Mouse (Mus musculus): ENCODE measurements around the gene Spred3. TPM values are rescaled to one million over a fixed set of nuclear protein-coding genes. Genes with fewer than 3 reads are reported as not detected.
"Not testable (repeated sequence)": the region's sequence is repeated elsewhere in the genome, so short reads cannot be mapped to it uniquely, and the experiment has no call there.

Gene Spred3
- polyA plus RNA-seq, 1 experiment from 2014 or later: 4.1 TPM

GRCm38 (mm10) chr7:29139237-29139636 lies 31.0 kb downstream of the Spred3 start:
- not testable (repeated sequence) for H3K27ac ChIP-seq (replicated peaks); H3K4me3 ChIP-seq; H3K9me3 ChIP-seq (replicated peaks); H3K36me3 ChIP-seq; DNase-seq (ENCODE audit: low spot score)
- 87% methylated on average over 3 of the region's 4 CpGs for WGBS
- Histone ChIP-seq H3K4me1 (peaks cover 13% of the 10 kb centered on the region), H3K27me3 (ENCODE audit: low read depth, poor library complexity, severe bottlenecking) (peaks cover 23% of the 10 kb centered on the region)

- 47% methylated on average over 16 of the region's 16 CpGs for WGBS
- Histone ChIP-seq H3K27ac (replicated peaks) (no peak overlapping the region), H3K9me3 (replicated peaks) (no peaks in the 10 kb centered on the region), H3K36me3 (no peaks in the 10 kb centered on the region), H3K4me3 (no peak overlapping the region), H3K27me3 (ENCODE audit: low read depth, poor library complexity, severe bottlenecking) (peaks cover 30% of the 10 kb centered on the region), H3K4me1 (peaks cover 14% of the 10 kb centered on the region)
- DNase-seq (ENCODE audit: low spot score): no peak
Observed at GRCm38 (mm10) chr7:29137429-29137828, 32.8 kb downstream of the Spred3 start.

- peak within 1 kb of the TSS; percentile 51 for H3K4me3 ChIP-seq
- DNase-seq (ENCODE audit: low spot score): peak; percentile 32
- H3K9me3 ChIP-seq (replicated peaks): no peaks in the 10 kb centered on the region
- peak within 1 kb of the TSS; percentile 50; the same call in 1 of the 2 replicates for H3K27ac ChIP-seq (replicated peaks)
- no peaks in the 10 kb centered on the region for H3K36me3 ChIP-seq
- H3K4me1 ChIP-seq: peaks cover 14% of the 10 kb centered on the region
- 2% methylated on average over 12 of the region's 20 CpGs for WGBS
- H3K27me3 ChIP-seq (ENCODE audit: low read depth, poor library complexity, severe bottlenecking): peaks cover 30% of the 10 kb centered on the region
Observed at GRCm38 (mm10) chr7:29134693-29135386, 35.4 kb downstream of the Spred3 start, which contains the start of gene Rasgrp4. Gene Rasgrp4 (plus strand): TSS chr7:29134851.

DNA sequence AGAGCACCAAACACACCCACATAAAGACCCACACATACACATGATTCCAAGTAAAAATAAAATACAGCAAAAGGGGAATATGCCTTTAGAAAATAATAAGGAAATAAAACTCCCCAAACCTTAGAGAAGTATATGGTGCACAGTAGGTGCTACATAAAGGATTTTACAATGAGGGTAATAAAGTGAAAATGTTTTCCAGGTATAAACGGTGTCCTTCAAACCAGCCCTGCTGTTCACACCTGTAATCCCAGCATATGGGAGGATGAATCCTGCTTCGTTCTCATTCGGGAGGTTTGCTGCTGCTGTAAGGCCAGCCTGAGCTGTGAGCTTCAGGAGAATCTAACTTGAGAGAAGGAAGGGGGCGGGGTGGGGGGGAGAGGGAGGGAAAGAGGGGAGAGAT lies 36.0 kb downstream of the Spred3 start:
- Histone ChIP-seq H3K4me3 (peak overlapping the region; percentile 51), H3K27ac (replicated peaks) (no peak overlapping the region; the same call in 1 of the 2 replicates), H3K36me3 (no peaks in the 10 kb centered on the region), H3K9me3 (replicated peaks) (no peaks in the 10 kb centered on the region), H3K27me3 (ENCODE audit: low read depth, poor library complexity, severe bottlenecking) (peaks cover 30% of the 10 kb centered on the region), H3K4me1 (peaks cover 14% of the 10 kb centered on the region)
- 8% methylated on average over 4 of the region's 4 CpGs for WGBS
- DNase-seq (ENCODE audit: low spot score): no peak

GRCm38 (mm10) chr7:29128725-29129124 lies 41.5 kb downstream of the Spred3 start:
- WGBS: 35% methylated on average over 2 of the region's 2 CpGs
- DNase-seq (ENCODE audit: low spot score): no peak

GRCm38 (mm10) chr7:29126173-29126915 lies 43.9 kb downstream of the Spred3 start:
- Histone ChIP-seq H3K9me3 (replicated peaks) (no peaks in the 10 kb centered on the region), H3K36me3 (no peaks in the 10 kb centered on the region), H3K27me3 (ENCODE audit: low read depth, poor library complexity, severe bottlenecking) (peaks cover 23% of the 10 kb centered on the region), H3K4me1 (peaks cover 19% of the 10 kb centered on the region), H3K4me3 (no peak overlapping the region), H3K27ac (replicated peaks) (no peak overlapping the region)
- WGBS: 35% methylated on average over 7 of the region's 7 CpGs
- peak; percentile 56 for DNase-seq (ENCODE audit: low spot score)

More at GRCm38 (mm10) chr7:29128725-29129124, 41.5 kb downstream of the Spred3 start:
- Histone ChIP-seq H3K27me3 (ENCODE audit: low read depth, poor library complexity, severe bottlenecking) (peaks cover 21% of the 10 kb centered on the region), H3K36me3 (no peaks in the 10 kb centered on the region), H3K9me3 (replicated peaks) (no peaks in the 10 kb centered on the region), H3K4me3 (no peak overlapping the region), H3K27ac (replicated peaks) (no peak overlapping the region), H3K4me1 (peaks cover 17% of the 10 kb centered on the region)

DNA sequence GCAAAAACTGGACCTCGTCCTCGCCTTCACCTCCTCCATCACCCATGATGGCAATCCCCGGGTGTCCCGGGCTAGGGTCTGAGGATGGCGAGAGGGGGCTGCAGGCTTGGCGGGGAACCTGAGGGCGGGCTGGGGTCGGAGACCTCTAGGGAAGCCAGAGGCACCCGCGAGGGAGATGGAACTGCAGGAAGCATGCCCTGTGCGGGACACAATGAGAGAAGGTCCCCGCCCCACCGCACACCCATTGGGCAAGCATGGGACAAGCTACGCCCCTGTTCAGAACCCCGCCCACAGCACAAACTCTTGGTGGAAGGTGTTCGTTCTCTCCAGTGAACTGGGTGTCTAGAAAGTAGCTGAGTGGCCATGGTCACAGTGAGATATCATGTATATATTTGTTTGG lies 45.2 kb downstream of the Spred3 start, which contains the start of gene Ryr1:
TSS of gene Ryr1 (minus strand) at position 210 of the 400 bp plus-strand sequence.
- Histone ChIP-seq H3K27me3 (ENCODE audit: low read depth, poor library complexity, severe bottlenecking) (peaks cover 23% of the 10 kb centered on the region), H3K36me3 (no peaks in the 10 kb centered on the region), H3K27ac (replicated peaks) (peak within 1 kb of the TSS; percentile 70; the same call in 1 of the 2 replicates), H3K4me1 (peaks cover 19% of the 10 kb centered on the region), H3K9me3 (replicated peaks) (no peaks in the 10 kb centered on the region), H3K4me3 (peak within 1 kb of the TSS; percentile 60)
- DNase-seq (ENCODE audit: low spot score): peak; percentile 71
- WGBS: 0% methylated on average over 16 of the region's 16 CpGs

- Histone ChIP-seq H3K4me3 (peak overlapping the region; percentile 60; the same call in 1 of the 2 replicates), H3K4me1 (peaks cover 19% of the 10 kb centered on the region), H3K9me3 (replicated peaks) (no peaks in the 10 kb centered on the region), H3K27ac (replicated peaks) (no peak overlapping the region), H3K36me3 (no peaks in the 10 kb centered on the region), H3K27me3 (ENCODE audit: low read depth, poor library complexity, severe bottlenecking) (peaks cover 28% of the 10 kb centered on the region)
- WGBS: 52% methylated on average over 5 of the region's 5 CpGs
- no peak for DNase-seq (ENCODE audit: low spot score)
Observed at GRCm38 (mm10) chr7:29123531-29124358, 46.5 kb downstream of the Spred3 start.

- H3K9me3 ChIP-seq (replicated peaks): no peaks in the 10 kb centered on the region
- peaks cover 27% of the 10 kb centered on the region for H3K4me1 ChIP-seq
- H3K27ac ChIP-seq (replicated peaks): no peak overlapping the region
- peaks cover 30% of the 10 kb centered on the region for H3K27me3 ChIP-seq (ENCODE audit: low read depth, poor library complexity, severe bottlenecking)
- no peak overlapping the region for H3K4me3 ChIP-seq
- WGBS: 89% methylated on average over 9 of the region's 9 CpGs
- no peak for DNase-seq (ENCODE audit: low spot score)
- H3K36me3 ChIP-seq: no peaks in the 10 kb centered on the region
Observed at GRCm38 (mm10) chr7:29122821-29123220, 47.4 kb downstream of the Spred3 start.

DNA sequence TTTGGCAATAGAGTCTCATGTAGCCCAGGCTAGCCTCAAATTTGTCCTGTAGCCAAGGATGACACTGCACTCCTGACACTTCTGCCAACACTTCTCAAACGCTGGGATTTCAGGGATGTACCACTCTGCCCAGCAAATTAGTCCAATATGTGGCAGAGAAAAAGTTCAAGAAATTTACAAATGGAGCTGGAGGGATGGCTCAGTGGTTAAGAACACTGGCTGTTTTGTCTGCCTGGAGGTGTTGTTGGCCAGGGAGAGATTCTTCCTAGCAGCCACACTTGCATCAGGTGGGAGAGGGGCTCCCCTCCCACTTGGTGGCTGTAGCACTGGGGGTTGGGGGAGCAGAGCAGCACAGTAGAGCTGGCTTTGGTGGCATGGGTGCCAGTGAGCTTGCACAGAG lies 50.7 kb downstream of the Spred3 start:
- 74% methylated on average over 1 of the region's 1 CpGs for WGBS
- Histone ChIP-seq H3K4me1 (peaks cover 20% of the 10 kb centered on the region), H3K27ac (replicated peaks) (no peak overlapping the region), H3K36me3 (no peaks in the 10 kb centered on the region), H3K4me3 (no peak overlapping the region), H3K27me3 (ENCODE audit: low read depth, poor library complexity, severe bottlenecking) (peaks cover 18% of the 10 kb centered on the region), H3K9me3 (replicated peaks) (no peaks in the 10 kb centered on the region)
- DNase-seq (ENCODE audit: low spot score): no peak

DNA sequence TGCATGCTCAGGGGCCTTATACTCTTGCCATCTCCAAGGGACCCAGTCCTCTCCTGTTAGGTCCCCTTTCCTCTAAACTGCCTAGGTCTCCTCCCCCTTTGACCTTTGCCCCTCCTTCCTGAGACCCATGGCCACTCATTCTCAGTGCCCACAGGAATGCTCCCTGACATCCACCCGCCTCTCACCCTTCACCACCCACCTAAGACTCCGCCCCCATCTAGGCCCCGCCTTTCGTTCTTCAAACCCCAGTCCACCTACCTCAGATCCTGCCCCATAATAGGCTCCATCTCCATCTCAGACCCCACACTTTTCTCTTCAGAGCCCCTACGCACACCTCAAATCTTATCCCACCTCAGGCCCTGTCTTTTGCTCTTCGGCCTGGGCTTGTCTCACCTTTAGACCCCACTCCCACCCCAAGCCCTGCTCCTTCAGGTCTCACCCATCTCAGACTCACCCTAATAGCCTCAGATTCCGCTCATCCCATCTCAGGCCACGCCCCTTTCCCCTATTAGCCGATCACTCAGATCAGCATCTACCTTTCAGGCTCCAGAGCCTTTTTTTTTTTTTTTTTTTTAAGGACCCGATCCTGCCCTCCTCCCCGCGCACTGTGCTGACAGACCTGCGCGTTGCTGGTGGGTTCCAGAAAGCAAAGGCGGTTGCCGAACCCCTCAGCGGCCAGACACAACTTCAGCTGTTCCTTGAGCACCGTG lies 51.9 kb downstream of the Spred3 start:
- H3K36me3 ChIP-seq: no peaks in the 10 kb centered on the region
- 12% methylated on average over 18 of the region's 18 CpGs for WGBS
- peaks cover 10% of the 10 kb centered on the region for H3K4me1 ChIP-seq
- H3K9me3 ChIP-seq (replicated peaks): no peaks in the 10 kb centered on the region
- H3K27me3 ChIP-seq (ENCODE audit: low read depth, poor library complexity, severe bottlenecking): peaks cover 7% of the 10 kb centered on the region; the same call in 1 of the 2 replicates
- no peak overlapping the region for H3K4me3 ChIP-seq
- no peak overlapping the region for H3K27ac ChIP-seq (replicated peaks)
- DNase-seq (ENCODE audit: low spot score): no peak
